Mouse (Mus musculus) olfactory bulb, adult 2 months (tissue): ENCODE measurements around the gene Mbnl2. TPM values are rescaled to one million over a fixed set of nuclear protein-coding genes. Genes with fewer than 3 reads are reported as not detected.

Source experiments
- H3K27ac ChIP-seq: fragments of 200-500 bp; 2 replicates; pipeline ENCODE4 v1.5.1; 2012; ENCODE audit warnings: low read depth, low read length; ENCODE audit not compliant: insufficient read depth
- H3K4me1 ChIP-seq: fragments of 200-500 bp; 2 replicates; pipeline ENCODE4 v1.6.1; 2012; ENCODE audit warnings: low read length; ENCODE audit not compliant: control insufficient read depth, insufficient read depth
- H3K4me3 ChIP-seq: fragments of 200-500 bp; 2 replicates; pipeline ENCODE4 v1.5.1; 2012; ENCODE audit warnings: mild to moderate bottlenecking, low read depth, low read length, moderate library complexity; ENCODE audit not compliant: insufficient read depth
- CTCF ChIP-seq: fragments of 200-500 bp; IDR thresholded peaks from 2 replicates; pipeline ENCODE4 v1.5.1; 2012; ENCODE audit warnings: low read depth, mild to moderate bottlenecking, low read length, moderate library complexity; ENCODE audit not compliant: insufficient read depth
- POLR2A ChIP-seq: fragments of 200-500 bp; IDR thresholded peaks from 2 replicates; pipeline ENCODE4 v1.6.1; 2012; ENCODE audit warnings: mild to moderate bottlenecking, low read depth, low read length, moderate library complexity; ENCODE audit not compliant: insufficient read depth
- WGBS: fragments of 180-500 bp; shearing (Covaris S2); methylation state at CpG from one replicate; pipeline ENCODE4 v1.1.7; 2018; 5-methylcytosine and 5-hydroxymethylcytosine counted together
- polyA plus RNA-seq: library from polyadenylated mRNA; stranded (reverse); fragments of >200 nt; gene quantifications from 2 replicates; pipeline ENCODE4 v1.2.4, GENCODE M21; 2012; ENCODE audit warnings: low replicate concordance; ENCODE audit not compliant: missing spikeins, insufficient read depth, insufficient read length

Mbnl2 gene
- polyA plus RNA-seq, 1 experiment = 206 TPM

GRCm38 (mm10) chr14:120313466-120313865, 38.0 kb downstream of the Mbnl2 start:
- TF ChIP-seq CTCF (no peak), POLR2A (no peak)
- 84% methylated on average over 8 of the region's 8 CpGs for WGBS
- Histone ChIP-seq H3K4me1 (peaks cover 29% of the 10 kb centered on the region), H3K27ac (no peak overlapping the region), H3K4me3 (no peak overlapping the region)

GRCm38 (mm10) chr14:120315721-120316120, 40.3 kb downstream of the Mbnl2 start:
- no peak for TF ChIP-seq POLR2A
- TF ChIP-seq CTCF = no peak
- no peak overlapping the region for H3K27ac ChIP-seq

GRCm38 (mm10) chr14:120318326-120318935, 43.0 kb downstream of the Mbnl2 start:
- 43% methylated on average over 6 of the region's 6 CpGs for WGBS
- peaks cover 19% of the 10 kb centered on the region for H3K4me1 ChIP-seq
- H3K27ac ChIP-seq = no peak overlapping the region
- no peak for TF ChIP-seq POLR2A
- no peak for TF ChIP-seq CTCF
- H3K4me3 ChIP-seq = no peak overlapping the region

More at GRCm38 (mm10) chr14:120315721-120316120, 40.3 kb downstream of the Mbnl2 start:
- Histone ChIP-seq H3K4me1 (peaks cover 30% of the 10 kb centered on the region), H3K4me3 (no peak overlapping the region)
- 62% methylated on average over 5 of the region's 5 CpGs for WGBS

DNA sequence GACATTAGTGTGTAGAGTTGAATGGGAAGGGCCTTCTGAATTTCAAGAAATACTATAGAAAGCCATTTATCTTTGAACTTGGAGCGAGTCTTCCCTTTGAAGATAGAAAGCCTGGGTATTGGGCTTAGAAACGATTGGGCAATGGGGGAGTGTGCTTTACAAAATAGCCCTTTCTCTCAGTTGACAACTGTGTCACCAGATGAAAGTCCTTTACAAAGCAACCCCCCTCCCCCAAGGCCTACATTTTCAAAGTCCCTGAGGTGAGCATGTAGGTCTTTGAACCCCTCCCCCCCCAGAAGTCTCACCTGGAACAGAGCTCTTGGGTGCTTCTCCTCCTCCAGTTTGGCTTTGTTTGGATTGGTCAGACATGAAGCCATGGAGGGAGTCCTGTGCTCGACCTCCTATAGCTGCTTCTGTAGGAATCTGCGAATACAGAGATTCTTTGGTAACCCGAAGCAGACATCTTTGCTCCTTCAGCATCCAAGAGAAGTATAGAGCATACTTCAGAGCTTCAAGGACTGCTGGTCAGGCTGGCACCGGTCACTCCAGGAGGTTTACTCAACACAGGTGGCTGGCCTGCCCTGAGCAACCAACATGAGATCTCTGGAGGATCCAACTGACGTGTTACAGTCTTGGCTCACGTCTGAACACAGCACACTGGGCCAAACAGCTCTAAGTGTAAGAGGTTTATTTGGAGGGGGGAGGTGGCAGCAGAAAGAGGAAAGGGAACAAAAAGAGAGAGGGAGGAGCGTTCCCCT, 43.7 kb downstream of the Mbnl2 start:
- Histone ChIP-seq H3K4me1 (peaks cover 17% of the 10 kb centered on the region), H3K4me3 (no peak overlapping the region), H3K27ac (no peak overlapping the region)
- no peak for TF ChIP-seq CTCF
- TF ChIP-seq POLR2A = no peak
- WGBS = 83% methylated on average over 9 of the region's 9 CpGs

GRCm38 (mm10) chr14:120322041-120322440, 46.6 kb downstream of the Mbnl2 start:
- H3K4me1 ChIP-seq = peaks cover 23% of the 10 kb centered on the region
- no peak overlapping the region for H3K27ac ChIP-seq
- H3K4me3 ChIP-seq = no peak overlapping the region
- no peak for TF ChIP-seq POLR2A
- TF ChIP-seq CTCF = no peak
- WGBS = 94% methylated on average over 8 of the region's 8 CpGs

- H3K27ac ChIP-seq = no peak overlapping the region
- no peak overlapping the region for H3K4me3 ChIP-seq
- WGBS = 97% methylated on average over 1 of the region's 1 CpGs
- TF ChIP-seq CTCF (no peak), POLR2A (no peak)
- peaks cover 23% of the 10 kb centered on the region for H3K4me1 ChIP-seq
Observed at GRCm38 (mm10) chr14:120323111-120323510, 47.6 kb downstream of the Mbnl2 start.

DNA sequence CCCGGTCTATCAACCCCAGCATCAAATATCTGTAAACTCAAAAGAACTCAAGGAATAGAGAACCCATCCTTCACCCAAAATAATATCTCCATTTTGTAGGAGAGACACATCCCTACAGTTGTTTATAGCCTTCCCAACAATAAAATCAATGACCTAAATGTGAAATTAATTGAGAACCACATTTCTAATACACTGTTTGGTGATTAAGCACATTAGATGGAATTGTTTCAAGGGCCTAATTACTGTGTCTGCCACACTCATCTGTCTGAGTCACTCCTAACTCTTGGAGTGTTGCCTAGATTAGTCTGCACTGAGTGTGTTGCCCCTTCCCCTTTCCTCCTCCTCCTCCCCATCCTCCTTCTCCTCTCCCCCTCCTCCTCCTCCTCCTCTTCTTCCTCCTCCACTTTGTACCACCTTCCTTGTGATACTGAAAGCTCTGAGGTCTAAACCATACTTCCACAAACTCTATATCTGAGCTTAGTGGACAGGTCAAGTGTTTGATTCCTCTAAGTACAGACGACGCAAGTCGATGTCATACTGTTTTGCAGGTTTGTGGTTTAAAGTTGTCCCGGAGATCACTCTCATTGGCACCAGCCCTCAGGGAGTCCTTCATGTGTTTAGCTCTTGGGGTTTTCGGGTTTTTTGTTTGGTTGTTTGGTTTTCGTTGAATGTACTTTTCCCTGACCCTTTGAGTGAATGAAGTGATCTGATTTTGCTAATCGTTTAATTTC, 48.8 kb downstream of the Mbnl2 start:
- Histone ChIP-seq H3K27ac (no peak overlapping the region), H3K4me3 (no peak overlapping the region), H3K4me1 (peaks cover 16% of the 10 kb centered on the region)
- TF ChIP-seq POLR2A = no peak
- no peak for TF ChIP-seq CTCF
- 84% methylated on average over 8 of the region's 8 CpGs for WGBS

DNA sequence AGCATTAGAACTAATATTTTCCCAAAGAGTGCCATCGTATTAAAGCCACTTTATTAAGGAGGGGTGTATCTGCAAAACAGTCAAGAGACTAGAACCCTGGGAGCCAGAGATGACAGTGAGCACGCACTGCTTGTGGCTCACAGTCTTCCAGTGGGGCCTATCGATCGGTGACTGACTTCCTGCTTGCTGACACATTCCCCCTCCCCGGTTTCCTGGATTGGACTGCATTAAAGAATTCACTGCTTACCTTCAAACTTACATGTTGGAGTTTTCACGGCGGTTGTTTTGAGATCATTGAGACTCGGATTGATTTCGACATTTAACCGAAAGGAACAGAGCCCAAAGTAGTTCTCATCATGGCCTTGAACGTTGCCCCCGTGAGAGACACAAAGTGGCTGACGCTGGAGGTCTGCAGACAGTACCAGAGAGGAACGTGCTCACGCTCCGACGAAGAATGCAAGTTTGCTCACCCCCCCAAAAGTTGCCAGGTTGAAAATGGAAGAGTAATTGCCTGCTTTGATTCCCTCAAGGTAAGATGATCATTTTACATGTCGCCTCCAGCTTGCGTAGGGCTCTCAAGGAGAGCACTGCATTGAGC, 49.5 kb downstream of the Mbnl2 start:
- 93% methylated on average over 19 of the region's 19 CpGs for WGBS
- Histone ChIP-seq H3K27ac (no peak overlapping the region), H3K4me1 (peaks cover 10% of the 10 kb centered on the region), H3K4me3 (no peak overlapping the region)
- TF ChIP-seq CTCF = no peak
- TF ChIP-seq POLR2A = no peak

- 86% methylated on average over 5 of the region's 5 CpGs for whole genome bisulfite sequencing
- TF ChIP-seq POLR2A (no peak), CTCF (no peak)
- Histone ChIP-seq H3K4me3 (no peak overlapping the region), H3K4me1 (peaks cover 15% of the 10 kb centered on the region), H3K27ac (no peak overlapping the region)
Observed at GRCm38 (mm10) chr14:120325673-120326072, 50.2 kb downstream of the Mbnl2 start.
